ENCODE assay signal across 8 mouse cellular contexts in genomic region chr14:25353804-25354203, GRCm38 (mm10).
DNase-seq lines count a peak whose midpoint lies in the region; ATAC-seq and TF ChIP-seq lines count a peak whose summit lies in the region.

No protein-coding gene starts in this region.

- H3K36me3 ChIP-seq in forebrain, embryonic 10.5 days (replicated peaks) = no peaks in the 10 kb centered on the region
- no peaks in the 10 kb centered on the region for H3K36me3 ChIP-seq in forebrain, postnatal 0 days (ENCODE audit: insufficient read depth)
- no peaks in the 10 kb centered on the region for H3K36me3 ChIP-seq in kidney, adult 2 months (ENCODE audit: control insufficient read depth, insufficient read depth, low read length)

- H3K9ac ChIP-seq in forebrain, postnatal 0 days = no peak overlapping the region

- no peak; the same call in 1 of the 2 replicates for ATAC-seq in forebrain, postnatal 0 days

- TF ChIP-seq POLR2A in kidney, adult 2 months (IDR thresholded peaks at IDR 0.05; ENCODE audit: low read depth, low read length) = no peak

- H3K27me3 ChIP-seq in forebrain, embryonic 10.5 days (ENCODE audit: poor library complexity, severe bottlenecking) = no peaks in the 10 kb centered on the region
- no peaks in the 10 kb centered on the region for H3K27me3 ChIP-seq in forebrain, postnatal 0 days (ENCODE audit: insufficient read depth, low read length)
- no peaks in the 10 kb centered on the region for H3K27me3 ChIP-seq in kidney, adult 2 months (replicated peaks; ENCODE audit: control insufficient read depth, insufficient read depth, low read length)

- no peak overlapping the region for H3K4me3 ChIP-seq in forebrain, embryonic 10.5 days
- H3K4me3 ChIP-seq in forebrain, postnatal 0 days (ENCODE audit: low read depth, low read length) = no peak overlapping the region
- H3K4me3 ChIP-seq in kidney, adult 2 months (ENCODE audit: insufficient read depth, low read depth, low read length) = no peak overlapping the region

- 0 out of 2 replicates have a peak overlapping the region, but pooled peaks have one; percentile 36 for H3K27ac ChIP-seq in forebrain, embryonic 10.5 days
- no peak overlapping the region for H3K27ac ChIP-seq in forebrain, postnatal 0 days (ENCODE audit: low read depth, low read length)
- no peak overlapping the region for H3K27ac ChIP-seq in kidney, adult 2 months (ENCODE audit: insufficient read depth, low read depth, low read length)

- 91% methylated on average over 8 of the region's 8 CpGs for WGBS in forebrain, embryonic 10.5 days
- WGBS in forebrain, postnatal 0 days = 67% methylated on average over 8 of the region's 8 CpGs
- 81% methylated on average over 8 of the region's 8 CpGs for WGBS in kidney, adult 2 months

- H3K9me3 ChIP-seq in forebrain, embryonic 10.5 days = no peaks in the 10 kb centered on the region
- no peaks in the 10 kb centered on the region for H3K9me3 ChIP-seq in forebrain, postnatal 0 days (ENCODE audit: low read length)

- peaks cover 15% of the 10 kb centered on the region for H3K4me1 ChIP-seq in forebrain, embryonic 10.5 days
- no peaks in the 10 kb centered on the region for H3K4me1 ChIP-seq in forebrain, postnatal 0 days (ENCODE audit: insufficient read depth)
- no peaks in the 10 kb centered on the region for H3K4me1 ChIP-seq in kidney, adult 2 months (ENCODE audit: control insufficient read depth, insufficient read depth, low read length)

- DNase-seq in forebrain, embryonic 10.5 days (ENCODE audit: extremely low spot score, low spot score) = no peak
- DNase-seq in forebrain, postnatal 0 days = no peak
- DNase-seq in spleen, postnatal 36 days (ENCODE audit: low spot score in 2 of 2) = peak; percentile 7 to 8
- DNase-seq in spleen, postnatal 4 days (ENCODE audit: low spot score in 2 of 2) = no peak
- peak; percentile 57 for DNase-seq in kidney, adult 2 months
- peak; percentile 73 for DNase-seq in lung, postnatal 14 days
- DNase-seq in embryo, embryonic 11 days = no peak
- no peak for DNase-seq in thymus, postnatal 36 days

- TF ChIP-seq CTCF in forebrain, postnatal 0 days (IDR thresholded peaks at IDR 0.05; ENCODE audit: low read depth) = no peak
- TF ChIP-seq CTCF in kidney, adult 2 months (conservative IDR thresholded peaks at IDR 0.05; ENCODE audit: insufficient read depth, insufficient read length, low read depth, low read length) = no peak

- no peak overlapping the region for H3K4me2 ChIP-seq in forebrain, postnatal 0 days (ENCODE audit: low read depth)

Comparison
In these comparisons a context has a peak if more than half of its experiments do, and no peak if none do; other contexts are left out.
1. DNase-seq: peak in spleen, postnatal 36 days (2 of 2), kidney, adult 2 months (single experiment) and lung, postnatal 14 days (single experiment); none in forebrain, embryonic 10.5 days (single experiment), forebrain, postnatal 0 days (single experiment), spleen, postnatal 4 days (0 of 2), embryo, embryonic 11 days (single experiment) and thymus, postnatal 36 days (0 of 2).